Mouse (Mus musculus): Measurements from ENCODE around the gene Plekhg6.

- TF ChIP-seq CTCF (IDR thresholded peaks at IDR 0.05; ENCODE audit: low read depth) (no peak), EP300 (IDR thresholded peaks at IDR 0.05; ENCODE audit: low read depth) (no peak)
These were observed 15.1 kb downstream of the Plekhg6 start for GRCm38 (mm10) chr6:125365522-125365921.
